Mouse (Mus musculus): ENCODE results near the gene Lhx3. TPM values are rescaled to one million over a fixed set of nuclear protein-coding genes. Genes with fewer than 3 reads are reported as not detected.

Lhx3 gene
- polyA plus RNA-seq, 1 experiment from 2014 or later: 0.29 TPM

DNA sequence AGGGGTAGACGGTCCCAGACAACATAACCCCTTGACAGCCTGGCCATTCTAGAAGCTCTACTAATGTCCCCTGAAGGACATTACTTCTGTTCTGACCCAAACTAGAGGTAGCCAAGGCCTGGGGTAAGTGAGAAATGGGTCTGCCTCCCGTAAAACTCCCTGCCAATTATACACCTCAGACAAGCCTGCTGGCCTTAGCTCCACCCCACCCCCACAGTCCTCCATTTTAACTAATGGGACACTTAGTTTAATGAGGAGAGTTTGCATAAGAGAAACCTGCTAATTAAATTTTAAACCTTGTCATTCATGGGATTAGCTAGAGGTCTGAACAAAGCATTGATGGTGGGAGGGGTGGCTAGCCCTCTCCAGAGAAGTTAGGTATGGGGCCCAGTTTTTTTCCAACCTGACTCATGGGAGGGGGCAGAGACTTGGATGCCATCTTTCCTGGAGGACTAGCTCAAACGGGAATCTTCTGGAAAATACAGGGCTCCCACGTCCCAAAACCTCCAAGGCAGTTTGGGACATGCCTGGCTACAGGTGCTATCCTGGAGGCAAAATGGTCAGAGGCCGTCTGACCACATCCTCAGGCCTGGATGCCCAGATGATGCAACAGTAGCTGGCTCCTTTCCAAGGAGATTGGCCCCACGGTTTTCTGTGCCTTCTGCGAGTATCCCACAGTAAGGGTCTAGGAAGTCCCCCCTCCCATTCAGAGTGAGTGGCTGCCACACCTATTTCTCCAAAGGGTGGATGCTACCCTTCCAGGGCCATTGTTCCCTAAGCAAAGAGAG, 13.3 kb downstream of the Lhx3 start:
- H3K9me3 ChIP-seq: no peaks in the 10 kb centered on the region
- H3K36me3 ChIP-seq (replicated peaks): no peaks in the 10 kb centered on the region
- peaks cover 94% of the 10 kb centered on the region for H3K27me3 ChIP-seq (ENCODE audit: poor library complexity, severe bottlenecking)
- no peak for DNase-seq (ENCODE audit: extremely low spot score, low spot score)
- H3K4me3 ChIP-seq: peak overlapping the region; percentile 12; the same call in 1 of the 2 replicates
- 32% methylated on average over 7 of the region's 7 CpGs for WGBS
- H3K27ac ChIP-seq: peak overlapping the region; percentile 42; the same call in 1 of the 2 replicates
- peaks cover 51% of the 10 kb centered on the region for H3K4me1 ChIP-seq

DNA sequence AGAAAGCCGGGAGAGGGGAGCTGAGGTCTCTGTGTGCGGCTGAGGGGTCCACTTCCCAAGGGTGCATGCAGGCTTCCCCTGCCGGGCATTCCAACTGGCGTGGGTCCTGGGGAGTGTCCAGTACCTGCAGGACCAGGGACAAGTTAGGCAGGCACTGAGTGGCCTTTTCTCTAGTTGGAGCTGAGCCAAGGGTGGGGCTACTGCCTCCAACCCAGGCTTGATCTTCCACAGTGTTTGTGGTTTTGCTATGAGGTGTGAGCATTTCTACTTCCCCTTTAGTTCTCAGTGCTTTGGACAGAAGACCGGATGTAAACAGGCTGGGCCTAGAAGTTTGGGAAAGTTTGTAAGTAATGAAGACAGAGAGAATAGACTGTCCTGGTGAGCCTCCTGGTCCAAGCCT, 19.6 kb downstream of the Lhx3 start:
- no peak for DNase-seq (ENCODE audit: extremely low spot score, low spot score)
- no peak overlapping the region for H3K27ac ChIP-seq
- peaks cover 64% of the 10 kb centered on the region for H3K27me3 ChIP-seq (ENCODE audit: poor library complexity, severe bottlenecking)
- 76% methylated on average over 5 of the region's 5 CpGs for WGBS
- H3K4me1 ChIP-seq: no peaks in the 10 kb centered on the region
- H3K36me3 ChIP-seq (replicated peaks): no peaks in the 10 kb centered on the region
- no peaks in the 10 kb centered on the region for H3K9me3 ChIP-seq
- H3K4me3 ChIP-seq: no peak overlapping the region

GRCm38 (mm10) chr2:26184352-26184751, 23.7 kb downstream of the Lhx3 start:
- no peak overlapping the region for H3K4me3 ChIP-seq
- no peak overlapping the region for H3K27ac ChIP-seq
- no peaks in the 10 kb centered on the region for H3K36me3 ChIP-seq (replicated peaks)
- H3K4me1 ChIP-seq: peaks cover 9% of the 10 kb centered on the region
- peaks cover 36% of the 10 kb centered on the region for H3K27me3 ChIP-seq (ENCODE audit: poor library complexity, severe bottlenecking)
- no peak for DNase-seq (ENCODE audit: extremely low spot score, low spot score)
- WGBS: 65% methylated on average over 3 of the region's 3 CpGs
- H3K9me3 ChIP-seq: no peaks in the 10 kb centered on the region

DNA sequence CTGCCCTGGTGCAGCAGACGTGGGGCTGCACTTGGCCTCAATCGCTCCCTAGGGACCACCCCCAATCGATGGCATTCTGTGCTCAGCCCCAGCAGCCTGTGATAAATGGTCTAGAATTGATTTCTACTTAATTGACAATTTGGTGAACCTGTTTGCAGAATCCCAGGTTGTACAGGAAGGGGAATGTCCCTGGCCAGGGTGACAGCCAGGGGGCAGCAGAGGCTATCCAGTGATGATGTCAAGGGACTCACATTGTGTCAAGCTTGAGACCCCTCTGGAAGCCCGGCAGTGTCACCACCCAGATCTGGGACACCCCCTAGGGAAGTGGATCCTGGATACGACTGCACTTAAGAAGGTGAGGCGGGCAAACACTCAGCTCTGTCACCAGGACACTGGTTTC, 25.4 kb downstream of the Lhx3 start:
- 15% methylated on average over 6 of the region's 6 CpGs for WGBS
- no peak overlapping the region for H3K4me3 ChIP-seq
- H3K27me3 ChIP-seq (ENCODE audit: poor library complexity, severe bottlenecking): peaks cover 27% of the 10 kb centered on the region
- no peak overlapping the region for H3K27ac ChIP-seq
- H3K4me1 ChIP-seq: peaks cover 12% of the 10 kb centered on the region
- DNase-seq (ENCODE audit: extremely low spot score, low spot score): no peak
- no peaks in the 10 kb centered on the region for H3K36me3 ChIP-seq (replicated peaks)
- no peaks in the 10 kb centered on the region for H3K9me3 ChIP-seq

- no peak overlapping the region for H3K27ac ChIP-seq
- DNase-seq (ENCODE audit: extremely low spot score, low spot score): no peak
- no peaks in the 10 kb centered on the region for H3K9me3 ChIP-seq
- H3K4me3 ChIP-seq: no peak overlapping the region
- 63% methylated on average over 2 of the region's 2 CpGs for whole genome bisulfite sequencing
- H3K27me3 ChIP-seq (ENCODE audit: poor library complexity, severe bottlenecking): 0 out of 2 replicates have a peak, but pooled peaks cover 10% of the 10 kb centered on the region
- peaks cover 26% of the 10 kb centered on the region for H3K4me1 ChIP-seq
- H3K36me3 ChIP-seq (replicated peaks): no peaks in the 10 kb centered on the region
Measured at GRCm38 (mm10) chr2:26177189-26177588, 30.9 kb downstream of the Lhx3 start.

GRCm38 (mm10) chr2:26176731-26177130, 31.4 kb downstream of the Lhx3 start:
- no peak overlapping the region for H3K4me3 ChIP-seq
- 0 out of 2 replicates have a peak, but pooled peaks cover 10% of the 10 kb centered on the region for H3K27me3 ChIP-seq (ENCODE audit: poor library complexity, severe bottlenecking)
- no peak for DNase-seq (ENCODE audit: extremely low spot score, low spot score)
- H3K36me3 ChIP-seq (replicated peaks): no peaks in the 10 kb centered on the region
- H3K9me3 ChIP-seq: no peaks in the 10 kb centered on the region
- 61% methylated on average over 5 of the region's 5 CpGs for WGBS
- no peak overlapping the region for H3K27ac ChIP-seq
- H3K4me1 ChIP-seq: peaks cover 24% of the 10 kb centered on the region

DNA sequence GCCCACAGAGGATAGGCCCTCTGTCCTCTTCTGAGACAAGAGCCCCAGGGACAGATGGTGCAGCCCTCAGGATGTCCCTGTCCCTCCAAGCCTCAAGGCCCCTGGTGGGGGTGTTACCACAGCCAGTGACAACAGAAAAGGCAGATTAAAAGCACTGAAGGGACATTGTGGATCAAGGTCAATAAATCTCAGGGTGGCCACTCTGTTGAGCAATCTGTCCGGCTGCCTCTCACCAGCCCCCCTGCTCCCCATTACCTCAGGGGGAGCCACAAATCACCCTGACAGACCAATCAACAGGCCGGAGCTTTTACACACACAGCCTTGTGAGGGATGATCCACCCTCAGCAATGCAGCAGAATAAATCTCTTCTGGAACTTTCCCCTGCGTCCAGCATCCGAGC, 32.9 kb downstream of the Lhx3 start:
- H3K9me3 ChIP-seq: no peaks in the 10 kb centered on the region

DNA sequence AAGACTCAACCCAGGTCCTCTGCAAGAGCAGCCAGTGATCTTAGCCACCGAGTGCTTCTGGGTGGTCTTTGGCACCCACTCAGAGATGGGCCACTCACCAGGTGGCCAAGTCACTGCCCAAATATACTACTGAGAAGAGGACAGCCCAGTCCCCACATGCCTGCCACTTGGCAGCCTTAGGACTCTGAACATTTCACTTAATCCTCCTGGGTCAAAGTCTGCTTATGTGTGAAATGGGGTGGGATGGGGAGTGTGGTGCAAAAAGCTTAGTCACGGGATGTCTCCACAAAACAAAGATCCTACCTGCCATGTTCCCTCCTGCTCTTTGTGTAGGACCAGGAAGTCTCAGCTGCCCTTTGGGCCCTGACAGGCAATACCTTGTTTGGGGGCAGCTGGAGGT, 35.9 kb downstream of the Lhx3 start:
- Histone ChIP-seq H3K27me3 (ENCODE audit: poor library complexity, severe bottlenecking) (peaks cover 21% of the 10 kb centered on the region), H3K4me3 (no peak overlapping the region), H3K4me1 (peaks cover 51% of the 10 kb centered on the region), H3K36me3 (replicated peaks) (no peaks in the 10 kb centered on the region), H3K9me3 (no peaks in the 10 kb centered on the region), H3K27ac (no peak overlapping the region)
- DNase-seq (ENCODE audit: extremely low spot score, low spot score): no peak
- 90% methylated on average over 2 of the region's 2 CpGs for WGBS

More for the DNA sequence above, 32.9 kb downstream of the Lhx3 start:
- Histone ChIP-seq H3K27ac (no peak overlapping the region), H3K36me3 (replicated peaks) (no peaks in the 10 kb centered on the region), H3K4me1 (peaks cover 36% of the 10 kb centered on the region), H3K4me3 (no peak overlapping the region), H3K27me3 (ENCODE audit: poor library complexity, severe bottlenecking) (peaks cover 18% of the 10 kb centered on the region)
- DNase-seq (ENCODE audit: extremely low spot score, low spot score): no peak
- 55% methylated on average over 4 of the region's 4 CpGs for WGBS

DNA sequence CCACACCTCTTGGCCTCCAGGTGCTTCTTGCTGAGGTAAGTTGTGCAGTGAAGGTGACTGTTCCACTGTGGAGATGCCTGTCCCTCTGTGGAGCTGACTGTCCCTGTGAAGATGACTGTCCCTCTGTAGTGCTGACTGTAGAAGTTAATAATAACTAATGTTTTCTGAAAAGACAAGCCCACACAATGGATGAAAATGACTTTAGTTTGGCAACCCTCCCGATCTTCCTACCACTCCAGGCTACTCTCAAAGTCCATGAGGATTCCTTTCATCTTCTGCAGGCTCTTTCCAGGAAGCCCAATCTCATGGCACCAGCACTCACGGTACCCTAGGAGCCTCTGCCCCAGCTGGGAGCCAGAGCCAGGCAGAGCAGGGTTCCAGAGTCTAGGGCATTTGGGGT, 37.7 kb downstream of the Lhx3 start:
- no peak for DNase-seq (ENCODE audit: extremely low spot score, low spot score)
- no peak overlapping the region for H3K4me3 ChIP-seq
- peaks cover 11% of the 10 kb centered on the region for H3K27me3 ChIP-seq (ENCODE audit: poor library complexity, severe bottlenecking)
- 59% methylated on average over 2 of the region's 2 CpGs for WGBS
- H3K9me3 ChIP-seq: no peaks in the 10 kb centered on the region
- H3K4me1 ChIP-seq: peaks cover 36% of the 10 kb centered on the region
- no peak overlapping the region for H3K27ac ChIP-seq
- H3K36me3 ChIP-seq (replicated peaks): no peaks in the 10 kb centered on the region

GRCm38 (mm10) chr2:26168843-26169579, 39.1 kb downstream of the Lhx3 start:
- Histone ChIP-seq H3K9me3 (no peaks in the 10 kb centered on the region), H3K27ac (0 out of 2 replicates have a peak overlapping the region, but pooled peaks have one; percentile 15), H3K4me3 (no peak overlapping the region), H3K4me1 (peaks cover 33% of the 10 kb centered on the region), H3K27me3 (ENCODE audit: poor library complexity, severe bottlenecking) (peaks cover 11% of the 10 kb centered on the region), H3K36me3 (replicated peaks) (no peaks in the 10 kb centered on the region)
- DNase-seq (ENCODE audit: extremely low spot score, low spot score): no peak
- WGBS: 43% methylated on average over 11 of the region's 11 CpGs

DNA sequence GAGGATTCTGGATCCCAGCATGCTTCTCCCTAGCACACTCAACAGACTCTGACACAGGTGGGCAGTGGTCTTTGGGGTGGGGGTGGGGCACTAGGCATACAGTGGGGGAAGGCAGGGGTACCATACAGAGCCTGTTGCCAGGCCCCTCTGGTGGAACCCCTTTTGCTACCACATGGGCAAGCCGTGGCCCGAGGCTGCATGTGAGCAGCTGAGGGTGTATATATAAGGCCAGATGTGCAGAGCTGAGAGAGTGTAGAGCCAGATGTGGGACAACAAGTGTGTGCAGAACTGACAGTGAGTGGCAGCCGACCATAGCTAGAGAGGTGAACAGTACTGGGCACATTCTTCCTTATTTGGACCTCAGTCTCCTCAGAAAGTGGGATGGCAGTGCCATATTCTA, 41.2 kb downstream of the Lhx3 start:
- 85% methylated on average over 3 of the region's 3 CpGs for WGBS

GRCm38 (mm10) chr2:26158064-26158463, 50.0 kb downstream of the Lhx3 start:
- no peak for DNase-seq (ENCODE audit: extremely low spot score, low spot score)

More for the DNA sequence above, 41.2 kb downstream of the Lhx3 start:
- Histone ChIP-seq H3K4me3 (no peak overlapping the region), H3K4me1 (peaks cover 45% of the 10 kb centered on the region), H3K9me3 (no peaks in the 10 kb centered on the region), H3K27ac (no peak overlapping the region), H3K27me3 (ENCODE audit: poor library complexity, severe bottlenecking) (peaks cover 11% of the 10 kb centered on the region), H3K36me3 (replicated peaks) (no peaks in the 10 kb centered on the region)
- no peak for DNase-seq (ENCODE audit: extremely low spot score, low spot score)

More at GRCm38 (mm10) chr2:26158064-26158463, 50.0 kb downstream of the Lhx3 start:
- Histone ChIP-seq H3K9me3 (no peaks in the 10 kb centered on the region), H3K36me3 (replicated peaks) (no peaks in the 10 kb centered on the region), H3K27ac (no peak overlapping the region), H3K4me1 (peaks cover 13% of the 10 kb centered on the region), H3K4me3 (no peak overlapping the region), H3K27me3 (ENCODE audit: poor library complexity, severe bottlenecking) (no peaks in the 10 kb centered on the region)
- 92% methylated on average over 9 of the region's 9 CpGs for WGBS
